Mouse (Mus musculus) forebrain, embryonic 12.5 days (tissue): ENCODE data around the gene Prdx3. TPM values are rescaled to one million over a fixed set of nuclear protein-coding genes. Genes with fewer than 3 reads are reported as not detected.
"Not testable (repeated sequence)": the region's sequence is repeated elsewhere in the genome, so short reads cannot be mapped to it uniquely, and the experiment has no call there.

Experiments
- ATAC-seq: fragments of 200-750 bp; cut with Nextera tagmentation; 2 replicates; pipeline ENCODE4 v1.8.0; 2017; ENCODE audit warnings: moderate TSS enrichment; ENCODE audit not compliant: low FRiP score
- H3K27ac ChIP-seq: fragments of 300-500 bp; sonication (generic); 2 replicates; pipeline ENCODE4 v1.5.1; 2016; ENCODE audit warnings: mild to moderate bottlenecking
- H3K27me3 ChIP-seq: fragments of 300-500 bp; sonication (generic); 2 replicates; pipeline ENCODE4 v1.6.1; 2016; ENCODE audit warnings: mild to moderate bottlenecking
- H3K36me3 ChIP-seq: fragments of 300-500 bp; sonication (generic); replicated peaks from 2 replicates; pipeline ENCODE4 v1.6.1; 2016; ENCODE audit warnings: mild to moderate bottlenecking
- H3K4me1 ChIP-seq: fragments of 300-500 bp; sonication (generic); 2 replicates; pipeline ENCODE4 v1.6.1; 2016
- H3K4me2 ChIP-seq: fragments of 300-500 bp; sonication (generic); 2 replicates; pipeline ENCODE4 v1.6.1; 2016; ENCODE audit warnings: mild to moderate bottlenecking, moderate library complexity
- H3K4me3 ChIP-seq: fragments of 300-500 bp; sonication (generic); replicated peaks from 2 replicates; pipeline ENCODE4 v1.5.1; 2016; ENCODE audit warnings: mild to moderate bottlenecking
- H3K9ac ChIP-seq: fragments of 300-500 bp; sonication (generic); 2 replicates; pipeline ENCODE4 v1.6.1; 2016; ENCODE audit warnings: mild to moderate bottlenecking
- H3K9me3 ChIP-seq: fragments of 300-500 bp; sonication (generic); 2 replicates; pipeline ENCODE4 v1.6.1; 2016
- WGBS: fragments of 180-500 bp; shearing (Covaris S2); methylation state at CpG from one replicate; pipeline ENCODE4 v1.1.7; 2016; 5-methylcytosine and 5-hydroxymethylcytosine counted together
- polyA plus RNA-seq: library from polyadenylated mRNA; unstranded; fragments of >200 nt; fragmentation: Nextera tagmentation; extraction: Ambion mirVana; gene quantifications from 2 replicates; pipeline ENCODE4 v1.2.1, GENCODE M21; 2016

The Prdx3 gene
- polyA plus RNA-seq, 1 experiment from 2014 or later: 88.9 TPM

DNA sequence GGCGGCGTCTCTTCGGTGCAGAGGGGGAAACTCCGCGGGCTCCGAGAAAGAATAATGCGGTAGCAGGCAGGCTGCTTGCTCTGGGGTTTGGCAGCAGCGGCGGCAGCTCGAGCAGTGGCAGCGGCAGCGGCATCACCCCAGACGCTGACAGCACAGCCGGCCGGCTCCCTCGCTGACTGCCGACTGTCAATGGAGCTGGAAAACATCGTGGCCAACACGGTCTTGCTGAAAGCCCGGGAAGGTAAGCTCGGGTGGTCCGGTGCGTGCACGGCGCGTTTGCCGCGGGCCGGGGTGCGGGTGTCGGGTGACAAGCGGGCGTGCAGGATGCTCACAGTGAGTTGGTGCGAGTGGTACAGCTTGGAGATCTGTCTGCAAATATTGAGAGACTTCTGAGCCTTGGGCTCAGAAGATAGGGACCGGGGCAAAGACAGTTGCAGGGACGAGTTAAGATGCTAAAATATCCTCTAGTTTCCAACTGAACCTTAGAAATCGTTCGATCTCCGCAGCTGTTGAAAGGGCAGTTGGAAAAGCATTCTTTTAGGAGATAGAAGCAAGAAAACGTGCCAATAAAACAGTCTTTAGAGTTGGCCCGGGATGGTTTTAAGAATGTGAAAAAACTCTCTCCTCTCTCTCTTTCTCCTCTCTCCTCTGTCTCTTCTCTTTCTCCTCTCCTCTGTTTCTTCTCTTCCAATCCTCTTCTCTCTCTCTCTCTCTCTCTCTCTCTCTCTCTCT, 16.2 kb upstream of the Prdx3 start:
- H3K4me2 ChIP-seq: peak overlapping the region; percentile 72
- no peaks in the 10 kb centered on the region for H3K9me3 ChIP-seq
- WGBS: under 1% methylated on average over 38 of the region's 41 CpGs
- H3K27ac ChIP-seq: peak overlapping the region; percentile 95
- peak; percentile 63 for ATAC-seq
- H3K27me3 ChIP-seq: no peaks in the 10 kb centered on the region
- peaks cover 16% of the 10 kb centered on the region for H3K4me1 ChIP-seq
- peak overlapping the region; percentile 82 for H3K4me3 ChIP-seq
- peak overlapping the region; percentile 88 for H3K9ac ChIP-seq
- H3K36me3 ChIP-seq: no peaks in the 10 kb centered on the region

DNA sequence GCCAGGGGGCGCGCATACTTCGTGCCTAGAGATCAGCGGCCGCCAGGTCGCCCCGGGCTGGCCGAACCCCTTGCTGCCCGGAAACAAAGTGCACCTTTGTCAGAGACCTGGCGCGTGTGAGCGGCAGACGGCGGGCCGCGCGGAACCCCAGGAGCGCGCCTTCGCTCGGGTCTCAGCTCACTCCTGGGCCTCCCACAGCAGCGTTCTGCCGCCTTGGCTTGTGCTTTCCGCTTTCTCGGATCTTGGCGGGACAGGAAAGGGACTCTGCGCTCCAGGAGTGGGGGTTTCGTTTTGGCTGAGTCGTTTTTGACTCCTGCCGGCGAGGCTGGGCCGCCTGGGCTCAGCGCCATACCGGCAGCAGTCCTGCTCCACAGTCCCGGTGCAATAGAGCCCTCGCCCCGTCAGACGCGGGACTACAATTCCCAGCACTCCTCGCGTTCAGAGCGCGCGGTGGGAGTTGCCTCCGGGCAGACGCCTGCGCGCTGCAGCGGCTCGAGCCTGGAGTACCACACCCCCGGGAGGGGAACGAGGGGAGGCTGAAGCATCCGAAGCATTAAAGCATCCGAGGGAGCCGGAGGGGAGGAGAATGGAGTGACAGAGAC, 15.5 kb upstream of the Prdx3 start, which contains the start of gene Grk5:
Gene Grk5, plus strand, starts transcription at position 36 of the 602 bp plus-strand sequence.
- Histone ChIP-seq H3K9me3 (no peaks in the 10 kb centered on the region), H3K27me3 (no peaks in the 10 kb centered on the region), H3K9ac (peak within 1 kb of the TSS; percentile 88), H3K27ac (peak within 1 kb of the TSS; percentile 95), H3K36me3 (no peaks in the 10 kb centered on the region), H3K4me3 (peak within 1 kb of the TSS; percentile 82), H3K4me1 (peaks cover 16% of the 10 kb centered on the region), H3K4me2 (peak within 1 kb of the TSS; percentile 72)
- ATAC-seq: peak; percentile 99
- WGBS: under 1% methylated on average over 55 of the region's 55 CpGs

DNA sequence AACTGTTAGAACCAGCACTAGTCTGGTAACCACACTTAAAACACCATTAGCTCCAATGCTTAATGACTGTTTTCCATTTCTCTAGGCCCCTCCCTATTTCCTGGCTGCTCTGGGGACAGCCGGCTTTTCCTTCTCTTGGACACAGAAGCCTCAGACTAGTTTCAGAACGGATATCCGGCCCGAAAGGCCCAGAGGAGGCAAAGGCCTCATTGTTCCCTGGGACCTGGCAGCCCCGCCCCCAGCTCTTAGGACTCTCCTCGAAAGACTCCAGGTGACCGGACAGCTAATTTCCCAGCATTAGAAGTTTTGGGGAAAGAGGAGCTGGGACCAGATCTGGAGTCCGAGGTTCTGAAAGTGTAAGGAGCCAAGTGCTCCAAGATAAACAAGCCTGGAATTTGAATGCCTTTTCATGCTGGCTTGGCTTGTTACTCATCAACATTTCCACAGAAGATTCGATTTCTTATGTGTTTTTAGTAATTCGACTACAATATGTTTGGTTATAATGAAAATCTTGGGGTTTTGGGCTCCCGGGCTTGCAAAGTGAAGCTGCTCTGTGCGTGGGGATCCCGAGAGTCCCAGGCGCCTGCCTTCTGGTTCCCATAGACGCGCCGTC, 14.9 kb upstream of the Prdx3 start:
- no peaks in the 10 kb centered on the region for H3K9me3 ChIP-seq
- ATAC-seq: no peak
- no peaks in the 10 kb centered on the region for H3K27me3 ChIP-seq
- peak overlapping the region; percentile 88 for H3K9ac ChIP-seq
- H3K4me1 ChIP-seq: peaks cover 16% of the 10 kb centered on the region
- H3K4me3 ChIP-seq: peak overlapping the region; percentile 82
- 4% methylated on average over 17 of the region's 17 CpGs for WGBS
- peak overlapping the region; percentile 95 for H3K27ac ChIP-seq
- peak overlapping the region; percentile 72 for H3K4me2 ChIP-seq
- no peaks in the 10 kb centered on the region for H3K36me3 ChIP-seq

DNA sequence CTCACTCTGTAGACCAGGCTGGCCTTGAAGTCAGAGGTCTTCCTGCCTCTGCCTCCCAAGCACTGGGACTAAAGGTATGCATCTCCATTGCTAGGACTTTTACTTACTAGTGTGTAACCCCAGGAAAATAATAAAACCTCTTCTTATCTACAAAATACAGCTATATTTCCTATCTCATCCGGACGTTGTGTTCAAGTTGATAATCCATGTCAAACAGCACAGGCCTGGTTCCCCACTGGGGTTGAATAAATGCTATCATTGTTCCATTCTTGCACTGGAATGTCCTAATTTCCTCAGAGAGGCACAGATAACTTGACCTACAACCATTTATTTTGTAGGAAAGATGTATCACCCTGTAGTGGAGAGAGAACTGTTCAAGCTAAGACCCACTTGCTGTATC, 13.3 kb upstream of the Prdx3 start:
- Histone ChIP-seq H3K4me3 (no peak overlapping the region), H3K27ac (no peak overlapping the region), H3K27me3 (no peaks in the 10 kb centered on the region), H3K4me2 (no peak overlapping the region), H3K9ac (no peak overlapping the region), H3K9me3 (no peaks in the 10 kb centered on the region), H3K4me1 (peaks cover 16% of the 10 kb centered on the region), H3K36me3 (no peaks in the 10 kb centered on the region)
- 83% methylated on average over 2 of the region's 2 CpGs for WGBS
- ATAC-seq: no peak

DNA sequence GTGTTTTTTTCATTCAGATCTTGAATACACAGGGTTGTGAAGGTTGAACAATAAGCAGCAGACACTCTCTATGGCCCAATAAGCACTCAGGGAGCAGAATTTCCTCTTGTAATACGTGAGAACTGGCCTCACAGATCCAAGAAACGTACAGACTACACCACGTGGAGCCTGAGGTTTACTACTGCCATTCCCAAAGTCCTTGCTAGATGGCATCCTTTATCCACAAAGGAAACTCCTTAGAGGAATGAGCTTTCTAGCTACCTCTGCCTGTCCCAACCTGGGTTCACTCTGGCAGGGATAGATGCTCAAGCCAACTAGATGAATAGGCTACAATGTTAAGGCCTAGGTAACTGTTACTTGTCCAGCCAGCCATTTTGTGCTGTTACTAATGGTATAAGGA, 8.8 kb upstream of the Prdx3 start:
- 8% methylated on average over 3 of the region's 3 CpGs for WGBS
- Histone ChIP-seq H3K4me3 (no peak overlapping the region), H3K9ac (no peak overlapping the region), H3K27ac (no peak overlapping the region), H3K4me1 (no peaks in the 10 kb centered on the region), H3K27me3 (no peaks in the 10 kb centered on the region), H3K4me2 (no peak overlapping the region), H3K36me3 (no peaks in the 10 kb centered on the region), H3K9me3 (no peaks in the 10 kb centered on the region)
- ATAC-seq: no peak

DNA sequence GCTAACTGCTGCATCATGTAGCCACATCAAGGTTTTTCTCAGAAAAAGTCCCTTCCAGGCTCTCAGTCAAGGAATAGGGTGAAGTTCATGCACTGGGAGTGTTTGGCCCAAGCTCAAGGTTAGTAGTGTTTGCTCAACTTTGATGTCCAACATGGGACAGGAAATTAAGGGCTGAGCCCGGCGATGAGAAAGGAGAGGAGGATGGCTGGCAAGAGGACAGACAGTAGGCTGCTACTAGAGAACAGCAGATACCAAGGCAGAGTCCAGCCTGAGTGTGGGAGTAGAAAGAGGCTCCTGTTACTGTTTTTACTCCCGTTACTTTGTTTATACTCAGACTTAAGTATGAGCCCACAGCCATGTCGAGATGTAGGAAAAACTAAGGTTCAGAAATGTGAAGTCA, 855 bp downstream of the Prdx3 start:
- H3K27me3 ChIP-seq: no peaks in the 10 kb centered on the region
- peaks cover 15% of the 10 kb centered on the region for H3K4me1 ChIP-seq
- peak overlapping the region; percentile 68; the same call in 1 of the 2 replicates for H3K9ac ChIP-seq
- H3K9me3 ChIP-seq: no peaks in the 10 kb centered on the region
- H3K4me3 ChIP-seq: peak overlapping the region; percentile 59
- H3K36me3 ChIP-seq: peaks cover 19% of the 10 kb centered on the region
- no peak overlapping the region for H3K27ac ChIP-seq
- ATAC-seq: no peak
- 35% methylated on average over 4 of the region's 4 CpGs for WGBS
- H3K4me2 ChIP-seq: peak overlapping the region; percentile 69

DNA sequence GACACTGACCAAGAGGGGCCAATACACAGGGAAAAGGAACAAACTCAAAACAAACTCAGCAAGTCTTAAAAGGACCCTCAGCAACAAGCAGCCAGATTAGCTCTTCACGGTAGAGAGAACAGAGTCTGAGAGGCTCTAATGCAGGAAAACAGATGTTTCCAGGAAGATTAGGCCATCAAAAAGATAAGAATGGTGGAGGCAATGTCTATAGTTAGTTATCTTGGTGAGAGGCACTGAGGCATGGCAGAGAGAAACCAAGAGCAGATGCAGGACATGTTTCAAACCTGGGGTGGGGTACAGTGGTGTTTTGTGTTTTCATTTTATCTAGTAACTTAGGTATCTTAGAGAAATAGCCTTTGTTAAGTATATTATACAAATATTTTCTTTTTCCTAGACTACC, 2.1 kb downstream of the Prdx3 start:
- no peak overlapping the region for H3K27ac ChIP-seq

DNA sequence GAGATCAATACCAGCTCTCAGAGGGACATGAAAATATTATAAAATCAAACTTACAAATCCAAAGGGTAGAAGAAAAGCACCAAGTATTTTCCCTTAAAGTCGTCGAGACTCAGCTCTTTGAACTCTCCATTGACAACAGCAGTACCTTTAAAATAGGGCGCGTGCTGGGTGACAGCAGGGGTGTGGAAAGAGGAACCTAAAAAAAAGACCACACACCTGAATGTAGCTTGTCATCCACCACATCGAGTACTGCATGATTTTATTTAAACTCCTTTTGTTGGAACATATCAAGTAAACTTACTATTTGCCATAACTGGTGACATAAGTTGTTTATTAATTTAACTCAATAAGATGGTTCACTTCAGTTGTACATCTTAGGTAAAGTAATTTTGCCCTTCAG, 3.0 kb downstream of the Prdx3 start:
- no peak overlapping the region for H3K4me3 ChIP-seq
- 87% methylated on average over 5 of the region's 5 CpGs for WGBS
- peaks cover 37% of the 10 kb centered on the region for H3K36me3 ChIP-seq
- no peaks in the 10 kb centered on the region for H3K27me3 ChIP-seq
- H3K27ac ChIP-seq: no peak overlapping the region
- no peak overlapping the region for H3K4me2 ChIP-seq
- no peaks in the 10 kb centered on the region for H3K9me3 ChIP-seq
- H3K9ac ChIP-seq: no peak overlapping the region
- peaks cover 15% of the 10 kb centered on the region for H3K4me1 ChIP-seq
- ATAC-seq: no peak

More for the DNA sequence above, 2.1 kb downstream of the Prdx3 start:
- Histone ChIP-seq H3K9ac (no peak overlapping the region), H3K9me3 (no peaks in the 10 kb centered on the region), H3K27me3 (no peaks in the 10 kb centered on the region), H3K36me3 (peaks cover 28% of the 10 kb centered on the region), H3K4me2 (no peak overlapping the region), H3K4me3 (no peak overlapping the region), H3K4me1 (peaks cover 15% of the 10 kb centered on the region)
- no peak for ATAC-seq
- 55% methylated on average over 1 of the region's 1 CpGs for WGBS

DNA sequence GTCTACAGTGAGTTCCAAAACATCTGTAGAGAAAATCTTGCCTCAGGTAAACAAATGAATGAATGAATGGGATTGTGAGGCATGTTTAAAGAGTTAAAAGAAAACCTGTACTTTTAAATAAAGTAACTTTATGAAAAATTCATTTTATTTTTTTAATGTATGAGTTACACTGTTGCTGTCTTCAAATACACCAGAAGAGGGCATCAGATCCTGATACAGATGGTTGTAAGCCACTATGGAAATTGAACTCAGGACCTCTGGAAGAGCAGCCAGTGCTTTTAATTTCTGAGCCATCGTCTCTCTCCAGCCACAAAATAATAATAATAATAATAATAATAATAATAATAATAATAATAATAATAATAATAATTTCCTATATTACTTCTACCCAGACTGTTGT, 3.9 kb downstream of the Prdx3 start:
- WGBS: 88% methylated on average over 1 of the region's 1 CpGs
- no peak for ATAC-seq
- H3K9ac ChIP-seq: no peak overlapping the region
- peaks cover 15% of the 10 kb centered on the region for H3K4me1 ChIP-seq
- H3K36me3 ChIP-seq: peaks cover 37% of the 10 kb centered on the region
- H3K27ac ChIP-seq: no peak overlapping the region
- no peaks in the 10 kb centered on the region for H3K9me3 ChIP-seq
- no peak overlapping the region for H3K4me3 ChIP-seq
- H3K4me2 ChIP-seq: no peak overlapping the region
- no peaks in the 10 kb centered on the region for H3K27me3 ChIP-seq

DNA sequence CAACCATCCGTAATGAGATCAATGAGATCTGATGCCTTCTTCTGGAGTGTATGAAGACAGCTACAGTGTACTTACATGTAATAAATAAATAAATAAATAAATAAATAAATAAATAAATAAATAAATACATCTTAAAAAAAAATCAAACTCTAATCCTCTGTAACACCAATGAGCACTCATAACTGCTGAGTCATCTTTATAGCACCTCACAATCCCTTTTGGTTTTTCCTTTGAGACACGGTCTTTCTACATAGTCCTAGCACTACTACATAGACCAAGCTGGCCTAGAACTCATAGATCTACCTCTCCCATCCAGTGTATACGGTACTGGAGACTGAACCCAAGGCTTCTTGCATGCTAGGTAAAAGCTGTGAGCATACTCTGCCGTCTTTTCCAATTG, 8.2 kb downstream of the Prdx3 start:
- peaks cover 38% of the 10 kb centered on the region for H3K36me3 ChIP-seq
- H3K9me3 ChIP-seq, H3K9ac ChIP-seq, H3K27me3 ChIP-seq, H3K4me1 ChIP-seq, ATAC-seq, H3K4me3 ChIP-seq, H3K4me2 ChIP-seq, H3K27ac ChIP-seq: not testable (repeated sequence)
- WGBS: 96% methylated on average over 4 of the region's 4 CpGs

DNA sequence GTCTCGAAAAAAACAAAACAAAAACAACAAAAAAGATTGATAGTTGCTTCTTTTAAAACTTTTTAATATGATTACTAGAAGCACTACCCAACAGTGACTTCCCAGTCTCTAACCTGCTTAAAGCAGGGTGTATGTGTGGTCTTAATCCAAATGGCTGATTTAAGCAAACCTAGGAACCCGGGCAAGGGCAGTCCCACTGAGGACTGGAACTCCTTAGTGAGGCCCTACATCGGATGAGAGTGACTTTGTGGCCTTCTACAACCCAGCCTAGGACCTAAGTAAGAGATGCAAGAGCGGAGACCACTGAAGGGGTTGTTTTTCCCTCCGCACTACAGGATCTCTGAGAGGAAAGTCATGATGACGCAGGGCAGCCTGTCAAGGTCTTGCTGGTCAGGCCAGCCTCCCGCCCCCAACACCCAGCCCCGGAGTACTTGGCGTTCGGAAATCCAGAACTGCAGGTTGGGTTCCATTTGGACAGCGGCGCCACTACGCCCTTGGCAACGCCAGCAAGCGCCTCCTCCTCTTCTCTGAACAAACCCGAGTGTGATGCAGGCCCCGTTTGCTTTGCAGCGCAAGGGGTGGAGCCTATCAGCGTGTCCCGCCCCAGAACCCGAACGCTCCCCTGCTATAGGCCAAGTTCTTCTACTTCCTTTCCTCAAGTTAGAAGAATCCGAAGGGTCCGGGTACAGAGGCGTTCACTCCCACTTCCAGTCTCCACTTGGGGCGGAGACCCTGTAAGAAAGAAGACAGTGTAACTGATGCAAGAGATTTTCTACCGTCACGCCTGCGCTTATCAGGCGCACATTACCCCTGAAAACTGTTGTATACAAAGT, 13.3 kb downstream of the Prdx3 start, which contains the start of gene Sfxn4:
Gene Sfxn4, minus strand, starts transcription at position 612 of the 833 bp plus-strand sequence.
- ATAC-seq: peak; percentile 99
- H3K4me1 ChIP-seq: peaks cover 8% of the 10 kb centered on the region
- WGBS: 3% methylated on average over 30 of the region's 30 CpGs
- no peaks in the 10 kb centered on the region for H3K9me3 ChIP-seq
- H3K4me3 ChIP-seq: peak within 1 kb of the TSS; percentile 57
- H3K27me3 ChIP-seq: no peaks in the 10 kb centered on the region
- H3K27ac ChIP-seq: peak within 1 kb of the TSS; percentile 63
- peak within 1 kb of the TSS; percentile 62 for H3K4me2 ChIP-seq
- H3K9ac ChIP-seq: peak within 1 kb of the TSS; percentile 57
- peaks cover 11% of the 10 kb centered on the region; the same call in 1 of the 2 replicates for H3K36me3 ChIP-seq

DNA sequence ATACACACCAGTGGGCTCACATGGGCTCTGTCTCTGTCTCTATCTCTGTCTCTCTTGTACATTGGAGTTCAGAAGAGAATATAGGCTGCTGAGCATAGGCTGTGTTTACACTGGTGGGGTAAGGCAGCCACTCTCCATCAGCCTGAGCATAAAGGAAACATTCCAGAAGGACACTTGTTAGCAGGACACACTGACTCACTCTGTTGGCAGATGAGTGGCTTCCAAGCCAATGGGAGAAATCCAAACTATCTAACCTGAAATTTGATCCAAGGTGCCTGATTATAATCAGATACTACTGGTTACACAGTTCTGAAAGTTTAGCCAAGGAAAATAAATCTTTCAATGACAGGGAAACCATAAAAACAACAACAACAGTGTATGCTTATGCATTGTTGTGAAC, 28.6 kb downstream of the Prdx3 start:
- H3K36me3 ChIP-seq: peaks cover 16% of the 10 kb centered on the region
- no peak overlapping the region for H3K4me3 ChIP-seq

More for the DNA sequence above, 28.6 kb downstream of the Prdx3 start:
- Histone ChIP-seq H3K27me3 (no peaks in the 10 kb centered on the region), H3K27ac (no peak overlapping the region), H3K4me2 (no peak overlapping the region), H3K4me1 (no peaks in the 10 kb centered on the region), H3K9me3 (no peaks in the 10 kb centered on the region), H3K9ac (no peak overlapping the region)
- no peak for ATAC-seq
